Mouse (Mus musculus): Measurements from ENCODE around the gene Gps1.
"Not testable (repeated sequence)": the region's sequence is repeated elsewhere in the genome, so short reads cannot be mapped to it uniquely, and the experiment has no call there.

Gene Gps1

DNA sequence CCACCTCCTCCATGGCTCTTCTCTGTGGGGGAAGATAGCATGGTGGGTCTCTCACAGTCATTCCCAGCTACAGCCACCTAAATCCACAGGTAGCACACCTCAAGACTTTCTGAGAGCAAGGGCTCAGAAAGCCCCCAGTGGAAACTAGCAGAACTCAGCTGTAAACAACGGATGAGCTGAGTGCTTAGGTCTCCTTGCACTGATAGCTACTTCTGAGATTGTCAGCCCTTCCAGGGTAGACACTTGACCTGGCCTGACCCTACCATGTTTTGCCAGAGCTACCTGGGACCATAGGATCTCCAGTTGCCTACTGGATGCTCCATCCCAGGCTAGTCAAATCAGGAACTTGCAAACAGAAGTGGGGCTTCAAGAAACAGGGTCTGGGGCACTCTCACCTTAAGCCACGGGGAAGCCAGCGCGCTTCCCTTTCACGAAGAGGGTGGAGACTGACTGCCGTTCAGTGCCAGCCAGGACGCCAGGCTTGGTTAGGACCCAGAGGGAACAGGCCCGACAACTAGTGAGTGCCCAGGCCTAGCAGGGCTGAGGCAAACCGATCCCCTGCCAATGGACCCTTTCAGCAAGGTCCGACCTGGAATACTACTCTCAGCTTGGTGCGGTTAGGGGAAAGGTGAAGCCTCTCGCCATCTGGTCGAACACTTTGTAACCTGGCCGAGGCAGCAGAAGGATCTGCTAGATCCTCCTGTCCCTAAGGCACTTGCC, 38.9 kb downstream of the Gps1 start:
- DNase-seq (ENCODE audit: low read depth, low spot score), result peak; percentile 41

DNA sequence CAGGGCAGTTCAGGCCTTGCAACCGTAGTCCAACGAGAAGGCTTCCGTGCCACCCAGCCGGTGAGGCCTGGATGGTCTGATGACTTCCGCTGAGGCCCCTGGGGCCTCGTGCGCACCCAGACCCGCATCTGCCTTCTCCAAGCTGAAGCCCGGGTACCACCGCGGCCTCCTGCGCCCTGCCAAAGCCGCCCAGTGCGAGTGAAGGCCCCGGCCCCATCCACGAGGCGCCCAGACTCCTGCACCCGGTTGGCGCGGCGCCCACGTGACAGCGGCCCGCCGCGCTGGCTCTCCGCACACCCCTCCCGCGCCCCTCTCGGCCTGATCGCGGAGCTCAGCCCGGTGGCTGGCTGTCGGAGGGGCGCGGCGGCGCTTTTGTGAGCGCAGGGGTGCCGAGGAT, 39.5 kb downstream of the Gps1 start:
- DNase-seq (ENCODE audit: low read depth, low spot score), result no peak

DNA sequence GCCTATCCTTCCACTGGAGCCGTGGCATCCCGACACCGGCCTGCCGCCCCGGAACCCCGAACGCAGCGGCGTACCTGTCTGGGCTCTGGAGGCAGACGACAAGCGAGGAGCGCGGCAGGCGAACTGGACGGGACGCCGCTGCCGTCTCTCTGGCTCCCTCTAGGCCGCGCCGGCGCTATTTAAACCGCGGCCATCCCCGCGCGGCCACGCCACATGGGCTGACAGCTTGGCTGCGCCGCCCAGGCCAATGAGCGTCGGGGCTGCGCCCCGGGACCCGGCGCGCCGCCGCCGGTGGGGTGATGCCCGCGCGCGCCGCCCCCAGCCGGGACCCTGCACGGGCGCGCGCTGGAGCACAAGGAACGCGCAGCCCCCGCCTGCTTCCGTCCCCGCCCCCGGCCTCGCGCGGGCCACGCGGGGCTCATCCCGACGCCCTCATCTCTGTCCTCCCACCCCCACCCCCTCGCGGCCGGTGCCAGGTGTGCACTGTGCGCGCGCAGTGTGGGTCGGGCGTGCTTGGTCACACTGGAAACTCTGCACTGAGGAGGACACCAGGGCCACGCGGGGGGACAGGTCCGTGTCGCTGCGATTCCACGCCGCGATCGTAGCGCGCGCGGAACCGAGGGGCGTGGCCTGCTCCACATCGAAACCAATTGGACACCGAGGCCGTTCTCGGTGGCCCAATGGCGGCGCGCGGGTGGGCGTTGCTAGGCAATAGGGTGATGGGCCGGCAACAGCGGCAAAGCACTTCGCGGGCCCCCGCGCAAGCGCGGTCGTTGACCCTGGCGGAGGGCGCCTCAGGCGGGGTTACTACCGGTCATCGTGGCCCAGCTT, 40.1 kb downstream of the Gps1 start, which contains the start of gene Fasn:
Gene Fasn, minus strand, starts transcription at position 592 of the 831 bp plus-strand sequence.
- peak; percentile 94 for DNase-seq (ENCODE audit: low read depth, low spot score)

DNA sequence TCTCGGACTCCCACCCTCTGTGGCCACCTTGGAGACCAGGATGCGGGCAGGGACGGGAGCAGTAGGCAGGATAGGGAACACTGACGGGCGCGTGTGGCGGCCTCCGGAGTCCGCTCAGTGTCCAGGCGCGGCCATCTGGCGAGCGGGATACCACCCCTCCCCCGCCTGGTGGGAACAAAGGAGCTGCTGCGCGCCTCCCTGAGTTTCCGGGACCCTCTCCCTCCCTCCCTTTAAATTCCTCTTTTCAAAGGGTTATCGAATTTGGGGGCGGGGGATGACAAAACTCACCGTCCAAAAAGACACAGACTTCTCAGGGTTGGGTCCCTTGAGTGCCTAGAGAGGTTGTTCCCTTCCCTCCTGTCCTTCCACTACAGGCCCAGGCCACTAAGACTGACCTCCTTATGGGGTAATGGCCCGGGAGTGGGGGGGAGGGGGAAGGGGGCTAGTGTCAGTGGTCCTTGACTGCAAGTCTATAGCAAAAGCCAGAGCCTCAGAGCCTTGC, 40.8 kb downstream of the Gps1 start:
- DNase-seq (ENCODE audit: low read depth, low spot score), result no peak

DNA sequence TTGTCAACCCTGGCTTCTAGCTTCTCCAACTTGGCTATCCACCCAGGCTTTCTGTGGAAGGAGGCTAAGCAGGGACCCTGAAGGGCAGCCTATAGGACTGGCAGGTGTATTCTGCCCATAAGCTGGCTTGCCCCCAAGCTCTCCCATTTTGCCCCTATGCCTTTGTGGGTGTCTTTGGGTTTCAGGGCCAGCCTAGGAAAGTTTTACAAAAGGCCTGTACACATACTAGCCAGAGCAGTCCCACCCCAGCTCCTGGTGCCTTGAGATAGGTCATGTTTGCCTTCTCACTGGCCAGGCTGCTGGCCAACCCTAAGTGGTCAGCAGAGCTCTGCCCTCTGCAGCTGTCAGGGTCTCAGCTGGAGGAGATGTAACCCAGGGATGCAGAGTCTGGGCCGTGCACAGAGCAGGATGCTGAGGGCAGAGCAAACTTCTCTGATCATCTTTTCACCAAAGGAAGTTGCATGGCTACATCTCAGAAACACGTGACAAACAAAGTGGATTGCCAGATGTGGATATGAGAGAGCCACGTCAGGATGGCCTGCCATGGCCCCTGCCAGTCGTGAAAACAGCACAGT, 41.3 kb downstream of the Gps1 start:
- DNase-seq (ENCODE audit: low read depth, low spot score), result peak; percentile 38

DNA sequence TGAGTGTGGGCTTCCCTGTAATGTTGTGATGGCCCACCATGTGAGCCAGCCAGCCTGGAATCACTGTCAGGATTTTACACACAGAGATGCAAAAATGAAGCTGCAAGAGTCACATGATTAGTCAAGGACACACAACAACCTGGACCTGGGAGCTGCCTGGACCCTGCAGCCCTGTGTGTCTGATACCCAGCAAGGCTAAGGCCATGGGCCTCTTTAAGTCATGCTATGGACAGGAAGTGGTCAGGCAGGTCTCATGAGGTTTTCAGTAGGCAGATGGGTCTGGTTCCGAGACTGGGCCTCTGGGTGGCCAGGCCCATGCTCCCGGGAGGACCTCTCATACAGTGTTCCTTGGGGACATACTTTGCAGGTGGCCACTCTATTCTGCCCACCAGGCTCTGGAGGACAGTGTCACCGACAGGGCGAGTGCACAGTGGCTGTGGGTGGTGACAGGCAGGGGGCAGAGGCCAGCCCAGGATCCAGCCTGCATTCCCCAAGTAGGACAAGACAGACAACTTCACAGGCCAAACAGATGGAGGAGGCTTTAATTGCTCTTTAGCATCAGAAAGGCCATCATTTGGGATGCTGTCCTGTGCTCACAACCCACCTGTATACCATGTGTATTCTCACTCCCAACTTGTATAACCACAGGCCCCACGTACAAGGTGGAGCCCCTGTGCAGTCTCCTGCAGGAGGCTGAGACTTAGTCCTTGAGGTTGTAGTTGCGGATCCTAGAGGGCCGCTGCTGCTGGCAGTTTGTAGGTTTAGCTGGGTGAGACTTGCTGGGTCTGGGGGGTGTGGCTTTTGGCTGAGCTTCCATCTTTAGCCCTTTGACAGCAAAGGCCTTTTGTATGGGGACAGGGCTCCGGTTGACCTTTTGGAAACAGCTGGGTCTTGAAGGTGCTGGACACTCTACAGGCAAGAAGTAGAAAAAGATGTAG, 42.2 kb downstream of the Gps1 start:
- no peak for DNase-seq (ENCODE audit: low read depth, low spot score)

DNA sequence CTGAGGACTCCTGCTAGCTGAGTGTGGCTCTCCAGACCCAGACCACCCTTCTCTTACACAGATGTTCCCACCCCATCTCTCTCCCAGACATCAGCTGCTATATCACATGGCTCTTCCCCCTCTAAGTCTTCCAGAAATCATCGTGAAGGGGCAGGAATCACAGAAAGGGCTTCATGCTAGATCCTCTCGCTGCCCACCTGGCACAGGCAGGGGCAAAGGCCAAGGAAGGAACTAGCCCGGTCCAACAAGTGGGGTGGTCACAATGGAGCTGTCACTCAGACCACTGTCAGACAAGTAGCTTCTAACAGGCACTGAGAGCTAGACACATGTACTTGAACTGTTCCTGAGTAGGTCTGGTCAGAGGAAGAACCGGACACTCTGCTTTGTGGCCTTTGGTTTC, 44.3 kb downstream of the Gps1 start:
- DNase-seq (ENCODE audit: low read depth, low spot score), result no peak

DNA sequence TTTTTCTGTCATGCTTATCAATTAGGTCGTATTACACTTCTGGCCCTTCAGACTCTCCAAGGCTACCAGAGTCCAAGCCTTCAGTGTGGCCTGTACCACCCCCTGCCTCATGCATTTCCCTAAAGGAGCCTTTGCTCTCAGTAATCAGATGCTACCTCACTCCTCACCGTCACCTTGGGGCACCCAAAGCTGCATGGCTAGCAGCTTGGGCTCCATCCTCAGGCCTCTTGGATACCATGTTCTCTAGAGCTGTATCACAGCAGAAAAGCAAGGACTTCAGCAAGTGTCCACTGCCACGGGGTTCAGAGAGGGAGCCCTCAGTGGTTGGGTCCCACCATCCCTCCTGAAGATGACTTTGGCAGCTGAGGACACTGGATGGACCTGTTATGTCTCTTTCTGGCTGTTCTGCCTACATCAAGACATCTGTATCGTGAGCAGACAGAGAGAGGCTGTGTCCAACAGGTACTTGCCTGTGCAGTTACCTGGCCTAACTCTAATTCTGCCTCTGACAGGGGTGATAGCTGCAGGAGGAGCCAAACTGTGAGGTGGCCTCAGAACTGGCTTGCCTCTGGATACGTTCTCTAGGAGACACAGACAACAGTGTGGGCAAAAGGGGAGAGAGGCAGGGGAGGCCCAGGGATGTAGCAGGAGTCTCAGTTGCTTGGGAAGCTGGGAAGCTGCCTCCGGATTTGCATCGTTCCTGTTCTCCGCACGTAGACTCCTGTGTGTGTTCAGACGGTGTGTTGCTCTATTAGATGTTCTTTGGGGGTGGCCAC, 45.9 kb downstream of the Gps1 start:
- DNase-seq (ENCODE audit: low read depth, low spot score), result no peak

DNA sequence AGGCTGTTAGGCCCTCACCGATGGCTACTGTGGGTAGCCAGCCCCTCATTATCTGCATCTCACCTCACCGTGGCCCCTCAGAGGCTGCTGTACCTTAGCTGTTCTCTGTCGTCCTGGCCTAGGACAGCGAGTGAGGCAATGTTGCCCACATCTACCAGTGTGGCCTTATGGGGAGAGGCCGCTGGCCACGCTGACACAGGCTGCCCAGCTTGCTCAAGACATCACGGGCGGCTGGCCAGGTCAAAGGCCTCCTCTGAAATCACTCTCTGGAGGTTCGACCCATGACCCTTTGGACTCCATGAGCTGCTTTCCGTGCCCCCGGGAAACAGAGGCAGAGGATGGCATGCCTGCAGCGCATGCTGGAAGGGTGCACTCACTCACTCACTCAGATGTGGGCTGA, 46.6 kb downstream of the Gps1 start:
- DNase-seq (ENCODE audit: low read depth, low spot score), result no peak

DNA sequence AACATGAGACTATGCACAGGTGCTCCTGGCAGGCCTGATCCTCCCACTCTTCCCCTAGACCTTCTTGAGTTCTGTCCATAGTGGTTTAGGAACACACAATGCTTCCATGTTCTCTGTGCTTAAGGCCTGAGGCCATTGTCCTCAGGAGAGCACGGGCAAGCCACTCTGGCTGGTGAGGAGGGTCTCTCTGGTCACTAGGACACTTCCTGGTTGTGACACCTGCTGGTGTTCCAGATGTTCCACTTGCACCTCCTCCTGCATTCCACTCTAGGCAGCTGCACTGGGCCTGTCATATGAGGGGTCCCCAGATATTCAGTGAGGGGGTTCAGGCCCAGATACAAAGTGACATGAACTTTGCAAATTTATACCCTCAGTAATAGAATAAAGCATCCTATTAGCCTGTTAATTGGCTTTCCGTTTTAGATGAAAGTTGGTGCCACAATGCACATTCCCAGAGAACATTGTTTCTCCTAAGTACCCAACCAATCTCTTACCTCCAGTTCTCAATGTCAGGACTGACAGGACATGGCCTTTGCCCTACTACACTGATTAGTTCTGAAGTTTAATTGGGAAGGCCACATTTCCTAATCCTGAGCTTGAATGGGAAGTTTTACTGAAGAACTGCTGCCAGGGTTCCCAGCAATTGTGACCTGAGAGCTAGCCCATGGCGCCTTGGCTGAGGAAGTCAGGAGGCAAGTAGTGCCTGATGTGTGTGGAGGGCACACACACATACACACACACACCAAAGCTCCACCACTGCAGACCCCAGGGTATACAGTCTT, 47.8 kb downstream of the Gps1 start:
- no peak for DNase-seq (ENCODE audit: low read depth, low spot score)

DNA sequence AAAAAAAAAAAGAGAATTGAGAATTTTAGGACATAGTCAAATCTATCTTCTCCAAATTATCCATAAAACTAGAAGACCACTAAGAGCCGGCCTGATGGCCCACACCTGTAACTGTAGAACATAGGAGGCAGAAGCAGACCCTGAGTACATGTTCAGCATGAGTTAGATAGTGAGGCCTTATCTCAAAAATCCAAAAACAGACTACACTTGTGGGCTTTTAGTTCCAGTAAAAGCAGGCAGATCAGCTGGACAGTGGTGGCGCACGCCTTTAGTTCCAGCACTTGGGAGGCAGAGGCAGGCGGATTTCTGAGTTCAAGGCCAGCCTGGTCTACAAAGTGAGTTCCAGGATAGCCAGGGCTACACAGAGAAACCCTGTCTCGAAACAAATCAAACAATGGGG, 48.9 kb downstream of the Gps1 start:
- DNase-seq (ENCODE audit: low read depth, low spot score), result not testable (repeated sequence)

DNA sequence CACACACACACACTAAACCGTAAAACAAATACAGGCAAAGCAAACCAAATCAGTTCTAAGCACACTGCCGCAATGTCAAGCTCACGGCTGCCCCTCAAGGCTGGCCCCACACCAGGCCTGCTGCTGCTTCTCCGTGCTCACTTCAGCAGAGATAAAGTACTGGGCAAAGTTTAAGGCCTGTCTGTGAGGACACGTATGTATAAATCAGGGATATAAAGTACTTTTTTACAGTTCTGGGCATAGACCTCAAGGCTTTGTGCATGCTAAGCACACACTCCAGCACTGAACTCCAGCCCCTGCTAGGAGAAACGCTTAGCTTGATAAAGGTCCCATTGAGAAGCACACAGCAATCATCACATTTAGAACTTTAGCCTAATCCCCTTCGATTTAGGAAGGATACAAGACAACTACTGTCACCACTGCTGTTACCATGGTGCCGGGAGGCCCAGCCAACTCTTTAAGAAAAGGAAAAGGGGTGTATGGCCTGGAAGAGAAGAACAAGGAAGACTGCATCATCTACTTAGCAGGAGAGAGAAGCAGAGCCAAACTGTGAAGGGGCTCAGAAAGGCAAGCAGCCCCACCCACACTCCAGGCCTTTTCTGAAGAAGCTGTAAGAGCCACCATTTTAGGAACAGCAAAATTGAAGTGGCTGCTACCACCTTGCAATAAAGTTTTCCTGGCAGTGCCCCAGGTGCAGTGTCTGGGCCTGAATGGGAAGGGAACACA, 49.6 kb downstream of the Gps1 start:
- no peak for DNase-seq (ENCODE audit: low read depth, low spot score)

Measured in 3T3-L1 (cell line).